Mouse (Mus musculus): Measurements from ENCODE around the gene 1700025G04Rik.

1700025G04Rik gene

DNA sequence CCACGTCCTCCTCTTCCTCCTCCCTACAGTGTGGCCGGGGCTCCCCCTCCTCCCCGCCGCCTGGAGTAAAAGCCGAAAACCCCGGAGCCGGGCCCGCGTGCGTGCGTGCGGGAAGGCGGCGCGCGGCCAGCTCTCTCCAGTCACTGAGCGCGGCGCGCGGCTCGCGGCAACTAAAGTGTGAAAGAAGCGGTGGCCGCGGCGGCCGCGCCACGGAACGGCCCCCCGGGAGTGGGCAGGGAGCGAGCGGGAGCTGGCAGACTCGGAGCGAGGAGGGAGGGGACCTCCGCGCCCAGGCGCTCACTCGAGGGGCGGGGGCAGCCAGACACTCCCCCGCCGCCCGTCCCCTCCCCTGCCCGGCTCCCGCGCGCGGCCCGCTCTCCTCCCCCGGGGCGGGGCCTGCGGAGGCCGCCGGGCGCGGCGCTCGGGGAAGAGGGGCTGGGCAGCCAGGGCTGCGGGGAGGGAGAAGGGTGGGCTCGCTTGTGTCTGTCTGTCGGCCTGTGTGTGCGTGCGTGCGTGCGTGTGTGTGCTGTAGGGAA, at the start of gene 1700025G04Rik:
1700025G04Rik (minus strand) TSS at position 108 of the 536 bp plus-strand sequence.
- peak; percentile 56 for DNase-seq (ENCODE audit: low spot score)

DNA sequence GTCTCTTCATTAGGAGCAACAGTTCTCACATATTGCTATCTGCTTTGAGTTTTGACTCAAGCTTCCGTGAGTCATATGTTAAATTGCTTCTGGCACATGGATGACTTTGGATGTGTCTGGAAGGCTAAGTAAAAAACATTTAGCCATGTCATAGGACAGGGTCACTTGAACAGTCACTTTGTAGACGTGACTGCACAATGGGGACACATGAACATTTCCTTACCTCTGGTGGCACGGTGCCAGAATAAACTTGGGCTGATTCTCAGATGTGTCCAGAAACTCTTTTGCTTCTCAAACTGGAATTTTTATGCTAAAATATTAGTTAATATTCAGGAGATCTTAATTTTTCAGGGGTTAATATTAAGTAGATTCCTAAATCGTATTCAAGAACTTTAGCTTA, 49.6 kb upstream of the 1700025G04Rik start:
- no peak for DNase-seq (ENCODE audit: low spot score)

DNA sequence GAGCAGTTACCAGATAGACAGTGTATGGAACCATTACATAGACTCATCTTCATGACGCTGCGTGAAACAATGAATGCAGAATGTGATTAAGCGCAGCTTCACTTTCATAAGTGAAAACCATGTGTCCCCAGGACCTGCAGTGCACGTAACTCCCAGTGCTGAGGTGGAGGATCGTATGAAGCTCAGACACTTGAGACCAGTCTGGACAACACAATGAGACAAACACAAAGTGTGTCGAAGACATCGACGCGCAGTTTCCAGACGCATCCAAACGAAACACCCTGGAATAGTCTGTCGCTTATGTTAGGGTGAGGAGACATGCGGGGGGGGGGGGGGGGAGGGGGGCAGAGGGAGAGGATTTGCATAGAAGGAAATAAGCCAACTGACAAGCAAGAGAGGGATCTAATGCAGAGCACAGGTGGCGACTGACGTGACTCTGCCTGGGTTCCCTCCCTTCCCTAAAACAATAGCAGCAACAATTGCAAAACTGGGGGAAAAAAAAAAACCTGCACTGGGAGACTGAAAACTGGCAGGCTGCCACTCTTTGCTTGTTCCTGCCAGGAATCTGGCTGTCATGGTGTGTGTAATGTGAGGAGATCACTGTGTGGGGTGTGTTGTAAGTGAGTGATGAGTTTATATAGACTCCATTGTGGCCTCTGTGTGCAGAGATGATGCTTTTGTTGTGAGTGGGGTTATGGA, 40.3 kb upstream of the 1700025G04Rik start:
- no peak for DNase-seq (ENCODE audit: low spot score)

DNA sequence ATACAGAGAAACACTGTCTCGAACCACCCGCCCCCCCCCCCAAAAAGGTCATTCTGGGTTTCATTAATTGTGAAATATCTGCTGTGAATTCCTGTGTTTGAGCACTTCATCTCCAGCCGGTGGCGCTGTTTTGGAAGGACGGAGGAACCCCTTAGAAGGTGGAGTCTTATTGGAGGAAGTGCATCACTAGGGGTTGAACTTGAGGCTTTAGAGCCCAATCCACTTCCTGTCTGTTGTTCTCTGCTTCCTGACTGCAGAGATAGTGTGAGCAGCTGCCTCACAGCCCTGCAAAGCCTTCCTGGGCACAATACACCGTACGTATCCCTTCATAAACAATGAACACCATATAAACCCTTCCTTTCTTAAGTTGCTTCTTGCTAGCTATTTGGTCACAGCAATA, 35.5 kb upstream of the 1700025G04Rik start:
- no peak for DNase-seq (ENCODE audit: low spot score)

DNA sequence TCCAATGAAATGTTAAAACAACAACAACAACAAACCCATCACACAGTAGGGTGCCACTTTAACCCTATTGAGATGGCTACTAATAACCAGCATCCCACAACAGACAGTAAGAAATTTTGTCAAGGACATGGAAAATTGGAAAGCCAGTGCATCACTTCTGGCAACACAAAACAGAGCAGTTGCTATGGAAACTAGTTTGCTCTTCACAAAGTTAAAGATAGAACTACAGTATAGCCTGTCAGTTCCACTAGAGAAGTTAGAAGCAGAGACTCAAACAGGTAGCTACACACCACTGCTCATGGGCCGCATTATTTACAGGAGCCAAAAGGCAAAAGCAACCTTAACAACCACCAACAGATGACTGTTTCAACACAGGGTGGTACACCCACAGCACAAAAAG, 20.2 kb upstream of the 1700025G04Rik start:
- no peak for DNase-seq (ENCODE audit: low spot score)

DNA sequence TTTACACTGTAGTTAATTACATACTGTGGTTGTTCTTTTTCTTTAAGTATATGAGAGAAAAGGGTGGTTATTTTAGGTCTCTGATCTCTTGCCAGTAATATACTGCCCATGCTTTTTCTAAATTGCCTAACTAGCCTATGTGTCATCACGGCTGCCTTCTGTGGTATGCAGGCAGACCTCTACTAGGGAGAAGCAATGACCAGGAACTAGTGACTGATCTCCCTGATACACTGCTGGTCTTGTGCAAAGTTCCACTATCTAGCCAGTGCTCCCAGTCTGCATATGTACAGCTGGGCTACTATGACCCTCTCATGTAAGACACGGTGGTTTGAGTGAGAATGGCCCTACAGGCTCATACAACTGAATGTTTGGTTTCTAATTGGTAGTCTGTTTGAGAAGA, 16.2 kb upstream of the 1700025G04Rik start:
- no peak for DNase-seq (ENCODE audit: low spot score)

DNA sequence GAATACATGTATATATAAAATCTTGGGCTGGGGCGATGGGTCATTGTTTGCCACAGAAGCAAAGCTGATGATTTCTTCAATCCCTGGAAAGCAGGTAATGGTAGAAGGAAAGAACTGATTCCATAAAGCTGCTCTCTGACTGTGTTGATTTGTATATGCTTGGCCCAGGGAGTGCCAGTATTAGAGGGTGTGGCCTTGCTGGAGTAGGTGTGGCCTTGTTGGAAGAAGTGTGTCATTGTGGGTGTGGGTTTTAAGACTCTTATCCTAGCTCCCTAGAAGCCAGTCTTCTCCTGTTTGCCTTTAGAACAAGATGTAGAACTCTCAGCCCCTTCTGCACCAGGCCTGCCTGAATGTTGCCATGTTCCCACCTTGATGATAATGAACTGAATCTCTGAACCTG, 15.3 kb upstream of the 1700025G04Rik start:
- DNase-seq (ENCODE audit: low spot score), result no peak

DNA sequence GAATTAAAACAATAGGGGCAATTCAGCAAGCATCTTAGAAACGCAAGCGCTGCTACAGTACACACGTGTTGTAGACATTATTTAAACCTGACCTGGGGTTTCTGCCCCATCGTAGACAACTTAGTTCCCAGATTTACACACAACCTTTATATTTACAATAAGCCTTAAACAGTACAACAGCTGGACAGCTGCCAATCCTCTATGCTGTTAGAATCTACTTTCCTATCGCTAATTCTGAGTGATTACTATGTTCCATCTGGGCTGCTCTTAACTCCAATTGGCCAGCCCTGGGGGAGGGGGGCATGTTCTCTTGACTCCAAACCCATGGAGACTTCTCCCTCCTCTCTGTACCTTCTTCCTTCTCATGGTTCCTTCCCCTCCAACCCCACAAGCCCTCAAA, 11.8 kb upstream of the 1700025G04Rik start:
- DNase-seq (ENCODE audit: low spot score), result no peak

DNA sequence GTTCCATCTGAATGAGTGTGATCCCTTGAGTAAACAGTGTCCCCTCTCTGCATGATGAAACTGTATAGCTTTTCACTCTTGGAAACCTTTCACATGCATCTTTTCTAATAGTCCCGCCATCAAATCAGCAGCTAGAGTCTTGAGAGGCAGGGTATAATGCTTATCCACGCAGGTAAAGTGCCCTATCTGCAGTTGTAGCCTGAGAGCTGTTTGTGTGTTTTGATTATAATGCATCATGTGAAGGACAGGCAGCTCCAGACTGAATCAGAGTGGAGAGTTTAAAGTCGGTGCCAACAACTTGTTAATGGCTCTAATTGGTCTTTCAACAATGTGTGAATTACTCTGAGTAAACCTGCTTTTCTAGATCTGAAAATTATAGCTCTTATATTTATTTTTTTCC, 6.1 kb upstream of the 1700025G04Rik start:
- DNase-seq (ENCODE audit: low spot score), result no peak

DNA sequence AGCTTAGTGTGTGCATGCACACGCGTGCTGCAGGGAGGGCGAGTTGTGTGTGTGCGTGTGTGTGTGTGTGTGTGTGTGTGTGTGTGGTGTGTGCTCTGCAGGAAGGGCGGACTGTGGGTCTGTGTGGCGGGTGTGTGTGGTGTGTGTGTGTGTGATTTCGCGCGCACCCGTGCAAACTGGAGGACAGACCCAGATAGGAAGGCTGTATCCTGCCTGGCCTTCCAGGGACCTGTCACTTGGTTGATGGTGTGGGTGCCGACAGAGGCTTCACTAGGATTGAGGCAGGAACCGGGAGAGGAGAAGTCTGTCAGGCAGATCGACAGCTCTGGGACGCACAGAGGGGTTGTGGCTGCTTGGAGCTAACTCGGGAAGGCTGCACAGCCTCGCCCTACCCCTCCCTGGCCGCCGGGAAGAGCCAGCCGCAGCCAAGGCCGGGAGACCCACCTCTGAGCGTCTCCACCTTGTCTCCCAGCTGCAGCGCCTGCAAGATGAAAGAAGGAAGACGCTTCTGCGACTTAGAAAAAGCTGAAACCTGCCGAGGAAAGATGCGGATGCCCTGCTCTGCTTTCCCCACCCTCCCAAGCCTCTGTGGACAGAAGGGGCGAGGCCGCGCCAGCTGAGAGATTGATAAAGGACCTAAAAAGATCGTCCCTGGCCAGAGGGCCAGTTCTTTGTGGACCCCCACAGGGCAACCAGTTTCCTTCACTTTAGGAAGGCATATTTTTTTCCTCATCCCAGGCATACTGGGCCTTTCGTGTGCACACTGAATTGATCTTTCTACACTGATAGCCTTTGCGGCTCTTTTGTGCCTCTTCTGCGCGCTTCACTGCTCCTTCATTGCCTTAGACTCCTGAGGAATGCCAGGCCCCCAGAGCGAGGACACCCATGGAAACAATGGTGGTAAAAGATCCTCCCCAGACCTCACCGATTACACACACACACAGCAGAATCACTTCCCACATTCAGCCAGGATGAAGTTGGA, 930 bp upstream of the 1700025G04Rik start:
- DNase-seq (ENCODE audit: low spot score), result no peak

DNA sequence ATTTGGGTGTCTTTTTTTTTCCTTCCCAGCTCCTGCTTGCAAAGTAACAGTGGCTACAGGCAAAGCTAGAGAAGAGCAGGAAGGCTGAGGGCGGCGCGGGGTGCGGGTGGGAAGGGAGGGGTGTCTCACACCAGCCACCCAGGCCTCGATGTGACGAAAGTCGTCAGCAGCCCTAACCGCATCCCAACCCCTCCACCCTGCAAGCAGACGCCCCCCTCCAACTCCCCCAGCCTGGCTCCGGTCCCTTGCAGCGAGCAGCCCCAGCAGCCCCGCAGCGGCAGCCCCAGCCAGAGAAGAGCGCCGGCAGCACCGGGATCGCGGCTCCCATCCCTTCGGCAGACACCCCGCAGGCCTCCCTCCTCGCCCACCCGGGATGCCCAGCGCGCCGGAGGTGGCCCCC, 399 bp downstream of the 1700025G04Rik start:
- DNase-seq (ENCODE audit: low spot score), result no peak

DNA sequence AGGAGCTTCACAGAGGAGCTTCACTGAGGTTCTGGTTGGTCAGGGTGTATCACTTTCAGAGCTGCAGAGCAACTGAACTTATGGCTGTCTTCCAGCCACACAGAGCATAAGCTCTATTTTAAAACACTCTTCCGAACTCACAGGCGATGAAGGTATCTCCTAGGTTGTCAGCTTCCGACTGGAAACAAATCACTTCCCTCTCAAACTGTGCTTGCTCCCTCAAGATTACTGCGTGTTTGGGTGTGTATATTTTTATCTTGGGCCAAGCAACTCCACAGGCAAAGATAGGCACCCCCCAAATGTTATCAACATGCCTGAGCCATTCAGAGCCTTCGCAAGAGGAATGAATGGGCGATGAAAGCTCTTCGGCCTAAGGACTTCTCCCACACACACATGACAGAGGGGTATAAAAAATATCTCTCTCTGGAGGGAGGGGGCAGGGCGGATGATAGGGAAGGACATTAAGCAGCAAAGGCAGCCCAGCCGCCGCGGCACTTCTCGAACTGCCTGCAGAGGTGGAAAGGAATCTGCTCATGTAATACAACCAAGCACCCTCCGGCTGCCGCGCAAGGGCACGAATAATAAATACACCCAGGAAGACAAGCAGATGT, 1.0 kb downstream of the 1700025G04Rik start:
- DNase-seq (ENCODE audit: low spot score), result no peak

DNA sequence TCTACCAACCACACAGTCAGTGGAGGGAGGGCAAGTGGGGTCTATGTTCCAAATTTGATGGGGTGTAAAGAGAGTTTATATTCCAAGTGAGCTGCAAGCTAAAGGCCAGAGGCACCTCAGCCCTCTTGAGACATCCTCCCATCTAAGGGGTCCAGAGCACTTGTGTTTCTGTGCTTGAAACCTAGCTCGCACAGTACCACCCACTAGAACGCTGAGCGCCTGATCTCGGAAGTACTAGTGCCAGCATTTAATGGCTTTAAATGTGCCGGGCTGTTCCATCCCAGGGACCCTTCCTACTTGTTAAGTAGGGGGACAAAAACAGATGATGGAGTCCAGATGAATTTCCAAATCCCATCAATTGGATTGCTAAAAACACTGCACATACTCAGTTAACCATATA, 1.9 kb downstream of the 1700025G04Rik start:
- no peak for DNase-seq (ENCODE audit: low spot score)

DNA sequence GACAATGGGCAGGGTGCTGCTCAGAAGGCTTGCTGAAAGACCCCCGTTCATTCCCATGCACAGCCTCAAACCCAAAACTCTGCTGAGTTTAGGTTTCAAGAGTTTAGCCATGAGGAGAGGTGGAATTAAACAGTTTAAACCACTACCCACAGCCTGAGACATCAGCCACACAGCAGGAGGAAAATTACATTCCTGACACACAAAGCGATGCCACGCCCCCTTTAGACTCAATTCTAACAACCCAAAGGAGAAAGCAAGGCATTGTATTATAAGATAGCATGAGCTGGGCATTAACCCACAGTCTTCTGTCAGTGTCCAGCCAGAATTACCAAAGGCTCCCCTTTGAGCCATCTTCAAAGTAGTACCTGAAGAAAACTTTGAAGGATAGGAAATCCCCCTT, 3.0 kb downstream of the 1700025G04Rik start:
- DNase-seq (ENCODE audit: low spot score), result no peak

DNA sequence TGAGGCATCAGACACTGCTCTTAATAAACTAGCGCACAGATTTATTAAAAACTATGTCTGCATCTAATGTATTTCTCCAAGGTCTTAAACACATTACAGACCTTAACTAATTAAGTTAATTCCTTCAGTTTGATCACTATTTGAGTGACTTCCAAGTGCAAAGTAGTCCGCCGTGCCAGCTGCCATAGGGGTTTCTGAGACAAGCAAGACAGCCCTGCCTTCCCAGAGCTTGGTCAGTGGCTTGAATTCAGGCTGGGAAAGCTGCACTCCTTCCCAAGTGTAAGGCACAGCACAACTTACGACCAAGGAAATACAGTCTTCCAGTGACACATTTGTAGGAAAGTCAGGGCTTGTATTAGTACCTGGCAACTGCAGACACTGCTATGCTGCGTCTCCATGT, 4.4 kb downstream of the 1700025G04Rik start:
- DNase-seq (ENCODE audit: low spot score), result no peak

DNA sequence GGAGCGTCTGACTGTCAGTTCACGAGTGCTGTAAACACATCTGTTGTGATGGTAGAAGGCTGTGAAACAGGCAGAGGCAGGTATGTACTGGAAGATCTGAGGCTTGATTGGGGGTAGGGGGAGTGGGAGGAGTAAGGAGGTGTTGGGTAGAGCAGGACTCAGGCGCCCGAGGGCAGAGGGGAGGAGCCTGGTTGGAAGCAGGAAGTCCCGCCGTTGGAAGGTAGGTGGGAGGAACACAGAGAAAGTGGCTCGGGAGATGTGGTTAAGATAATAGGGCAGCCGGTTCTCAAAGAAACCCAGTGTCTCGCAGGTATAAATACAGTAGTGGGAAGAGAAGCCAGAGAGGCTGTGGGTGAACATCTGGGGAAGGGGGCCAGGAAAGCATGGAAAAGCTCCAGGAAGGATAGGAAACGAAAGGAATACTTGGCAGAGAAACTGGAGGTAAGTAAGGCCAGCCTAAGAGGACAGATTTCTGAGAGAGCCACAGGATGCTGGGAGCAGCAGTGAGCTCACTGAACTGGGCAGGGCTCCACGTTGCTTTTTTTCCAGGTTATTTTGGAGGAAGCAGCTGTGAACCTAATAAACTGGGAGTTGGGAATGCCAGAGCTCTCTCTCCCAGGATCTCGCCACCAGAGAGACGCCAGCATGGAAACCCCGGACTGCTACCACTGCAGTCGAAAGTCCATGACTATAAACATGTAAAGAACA, 5.1 kb downstream of the 1700025G04Rik start:
- no peak for DNase-seq (ENCODE audit: low spot score)

DNA sequence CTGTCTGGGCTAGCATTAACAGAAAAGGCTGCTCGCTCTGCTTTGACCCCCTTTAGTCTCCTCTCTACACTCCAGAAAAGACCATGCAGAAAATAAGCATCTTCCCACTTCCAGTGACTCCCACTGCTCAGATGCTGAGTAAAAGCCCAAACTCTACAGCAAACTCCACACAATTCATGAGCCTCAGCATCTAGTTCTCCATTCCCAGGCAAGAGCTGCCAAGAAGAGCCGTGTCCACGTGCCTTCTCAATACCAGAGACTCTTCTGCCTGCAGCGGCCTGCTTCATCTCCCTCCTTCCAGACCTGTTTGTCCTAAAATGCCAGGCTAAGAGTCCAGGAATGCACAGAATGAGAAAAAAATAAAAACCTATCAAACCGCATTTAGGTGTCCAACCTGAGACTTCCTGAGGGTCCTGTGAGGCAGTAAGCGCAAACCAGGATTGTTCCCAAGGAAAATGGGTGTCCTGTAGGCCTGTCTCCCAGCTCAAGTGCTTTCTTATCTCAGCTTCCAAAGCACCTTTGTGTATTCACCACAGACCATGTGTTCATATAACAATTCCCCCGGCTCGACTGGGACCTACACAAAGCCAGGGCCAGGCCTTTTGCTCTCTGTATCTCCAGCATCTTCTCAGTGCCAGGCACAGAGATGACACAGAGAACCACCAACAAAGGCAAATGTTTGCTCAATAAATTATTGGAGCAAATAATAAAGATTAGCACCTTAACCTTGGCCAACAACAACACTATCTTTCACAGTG, 7.8 kb downstream of the 1700025G04Rik start:
- DNase-seq (ENCODE audit: low spot score), result no peak

DNA sequence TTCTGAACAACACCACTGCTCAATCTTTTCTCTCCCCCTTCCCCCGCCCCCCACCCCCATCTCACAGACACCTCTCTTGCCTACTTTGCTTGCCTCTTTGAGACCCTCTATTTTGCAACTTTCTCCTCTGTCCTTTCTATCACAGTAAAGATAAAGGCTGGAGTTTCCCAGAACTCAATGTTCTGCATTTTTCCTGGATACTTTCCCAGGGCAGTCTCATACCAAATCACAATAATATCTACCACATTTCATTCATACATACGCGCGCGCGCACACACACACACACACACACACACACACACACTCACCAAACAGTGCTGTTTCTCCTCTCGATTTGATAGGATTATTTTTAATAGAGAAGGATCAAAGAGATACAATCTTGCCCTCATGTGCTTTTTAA, 8.8 kb downstream of the 1700025G04Rik start:
- DNase-seq (ENCODE audit: low spot score), result no peak

DNA sequence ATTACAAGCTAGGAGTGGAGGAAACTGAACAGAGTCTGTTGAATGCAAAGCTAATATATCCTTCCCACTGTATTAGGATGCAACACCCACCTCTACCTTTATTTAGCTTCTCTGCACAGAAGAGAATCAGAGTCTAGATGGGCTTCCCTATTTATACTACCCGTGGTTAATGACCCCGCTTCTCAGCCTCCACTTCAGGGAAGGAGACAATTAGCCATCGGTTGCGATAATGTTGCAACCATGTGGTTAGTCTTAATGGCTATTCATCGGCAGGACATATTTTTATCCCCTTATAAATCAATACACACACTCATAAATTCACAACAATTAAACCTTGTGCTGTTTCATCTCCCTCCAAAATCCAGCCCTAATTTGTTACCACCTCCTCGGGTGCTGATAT, 9.7 kb downstream of the 1700025G04Rik start:
- no peak for DNase-seq (ENCODE audit: low spot score)

DNA sequence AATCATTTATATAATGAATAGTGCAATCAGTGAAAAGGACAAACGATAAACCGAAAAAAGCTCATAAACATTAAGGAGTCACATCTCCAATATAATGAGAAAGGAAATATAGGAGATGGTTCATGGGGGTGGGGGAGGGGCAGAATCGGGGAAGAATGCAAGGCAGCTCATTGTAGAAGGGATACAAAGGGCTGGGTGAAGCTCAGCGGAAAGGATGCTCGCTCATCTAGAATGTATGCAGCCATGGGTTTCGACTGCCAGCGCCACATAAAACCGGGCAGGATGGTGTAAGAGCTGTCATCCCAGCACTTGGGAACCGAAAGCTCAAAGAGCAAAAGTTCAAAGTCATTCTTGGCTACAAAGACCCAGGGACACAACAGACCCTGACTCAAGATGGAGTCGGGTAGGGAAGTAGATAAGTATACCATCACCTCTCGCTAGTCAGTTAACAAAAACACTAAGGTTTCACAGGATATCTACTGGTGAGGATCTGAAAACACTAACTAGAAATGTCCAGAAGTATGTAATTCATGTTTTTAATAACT, 12.7 kb downstream of the 1700025G04Rik start:
- DNase-seq (ENCODE audit: low spot score), result no peak

Data from urinary bladder, postnatal 10 days (tissue).